Mouse (Mus musculus): ENCODE results near the gene Ppargc1a. TPM values are rescaled to one million over a fixed set of nuclear protein-coding genes. Genes with fewer than 3 reads are reported as not detected.

Gene Ppargc1a
- polyA plus RNA-seq, 1 experiment from 2014 or later = 2.7 TPM

DNA sequence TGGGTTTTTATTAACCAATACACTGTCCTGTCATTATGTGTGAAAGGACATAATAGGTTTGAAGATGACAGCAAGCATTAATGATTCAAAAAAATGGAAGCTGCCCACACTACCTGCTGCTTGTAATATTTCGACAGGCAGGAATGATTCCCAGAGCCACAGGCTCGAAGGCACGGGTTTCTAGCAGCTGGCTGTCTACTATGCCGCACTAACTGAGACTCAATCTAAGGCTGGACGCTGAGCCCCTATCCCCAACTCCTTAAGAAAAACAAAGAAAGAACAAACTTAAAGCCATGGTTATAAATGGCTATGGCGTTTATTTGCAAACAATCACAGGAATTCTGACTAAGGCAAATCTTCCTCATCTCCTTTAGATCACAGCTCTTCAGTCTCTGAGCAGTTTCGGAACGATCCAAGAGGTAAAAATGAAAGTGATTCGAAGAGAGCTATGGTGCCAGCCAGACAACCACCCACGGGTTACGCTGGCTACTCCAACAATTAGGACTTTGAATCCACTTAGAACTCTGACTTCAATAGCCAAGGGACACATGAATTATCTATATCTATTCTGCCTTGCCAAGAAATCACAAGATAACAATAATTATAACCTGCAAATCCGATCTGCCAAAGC, 15.6 kb downstream of the Ppargc1a start:
- no peaks in the 10 kb centered on the region for H3K36me3 ChIP-seq (replicated peaks; ENCODE audit: control insufficient read depth, insufficient read depth, low read depth, low read length)
- 37% methylated on average over 12 of the region's 12 CpGs for WGBS
- H3K27me3 ChIP-seq (ENCODE audit: control insufficient read depth, insufficient read depth, low read length) = no peaks in the 10 kb centered on the region
- DNase-seq (ENCODE audit: low spot score) = peak; percentile 6
- H3K4me1 ChIP-seq (ENCODE audit: control insufficient read depth, insufficient read depth, low read length) = no peaks in the 10 kb centered on the region
- peak overlapping the region; percentile 49 for H3K4me2 ChIP-seq (ENCODE audit: low read depth, low read length)
- no peak overlapping the region for H3K27ac ChIP-seq (replicated peaks; ENCODE audit: low read depth, low read length)
- H3K4me3 ChIP-seq (ENCODE audit: low read depth, low read length) = peak overlapping the region; percentile 43
- peak overlapping the region; percentile 49 for H3K9ac ChIP-seq (replicated peaks; ENCODE audit: low read length)
- no peak for ATAC-seq (replicated peaks; ENCODE audit: insufficient number of reproducible peaks, low FRiP score, low TSS enrichment, low read depth)
- H3K9me3 ChIP-seq (replicated peaks; ENCODE audit: control insufficient read depth, low read length) = no peaks in the 10 kb centered on the region

DNA sequence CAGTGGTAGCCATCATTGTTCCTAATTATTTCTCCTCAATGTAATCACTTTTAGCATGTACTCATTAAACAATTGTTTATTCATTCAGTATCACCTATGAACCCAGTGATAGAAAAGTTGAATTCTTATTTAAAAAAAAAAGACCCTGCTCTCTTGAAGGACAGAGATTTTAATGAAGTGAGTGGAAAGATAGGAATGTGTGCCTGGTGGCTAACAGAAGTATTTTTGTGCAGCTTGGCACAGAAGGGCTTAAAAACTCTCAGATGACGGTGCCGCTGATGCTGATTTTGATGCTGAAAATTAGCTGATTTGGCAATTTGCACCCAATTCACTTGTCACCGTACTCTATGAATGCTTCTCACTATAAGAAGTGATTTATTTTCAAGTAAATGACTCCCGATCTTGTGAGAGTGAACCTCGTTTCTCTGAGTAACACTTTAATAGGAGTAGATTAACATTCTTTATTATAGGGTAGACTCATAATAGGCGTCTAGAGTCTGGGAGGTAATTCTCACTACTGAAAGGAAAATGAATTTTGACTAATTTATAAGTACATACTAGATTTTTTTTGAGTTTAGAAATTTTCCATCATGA, 20.0 kb downstream of the Ppargc1a start:
- DNase-seq (ENCODE audit: low spot score) (no peak), ATAC-seq (replicated peaks; ENCODE audit: insufficient number of reproducible peaks, low FRiP score, low TSS enrichment, low read depth) (no peak)

DNA sequence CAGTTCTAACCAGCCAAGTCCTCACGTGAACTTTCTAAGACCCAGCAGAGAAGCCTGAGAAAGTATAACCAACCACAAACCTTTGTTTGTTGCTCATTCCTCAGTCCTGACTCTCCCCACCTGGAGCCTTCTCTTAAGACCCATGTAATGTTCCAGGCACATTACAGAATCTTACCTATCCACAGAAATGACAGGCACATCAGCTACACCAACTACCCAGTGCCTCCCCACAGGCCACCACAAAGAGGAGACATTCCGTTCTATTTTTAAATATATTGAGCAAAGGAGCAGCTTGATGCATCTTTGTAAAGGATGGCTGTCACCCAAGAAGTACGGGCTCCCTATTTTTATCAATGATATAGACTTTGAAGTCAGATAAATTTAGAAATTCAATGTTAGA, 20.7 kb downstream of the Ppargc1a start:
- Histone ChIP-seq H3K4me1 (ENCODE audit: control insufficient read depth, insufficient read depth, low read length) (no peaks in the 10 kb centered on the region), H3K27ac (replicated peaks; ENCODE audit: low read depth, low read length) (no peak overlapping the region), H3K4me3 (ENCODE audit: low read depth, low read length) (no peak overlapping the region), H3K9ac (replicated peaks; ENCODE audit: low read length) (no peak overlapping the region), H3K9me3 (replicated peaks; ENCODE audit: control insufficient read depth, low read length) (no peaks in the 10 kb centered on the region), H3K4me2 (ENCODE audit: low read depth, low read length) (no peak overlapping the region), H3K27me3 (ENCODE audit: control insufficient read depth, insufficient read depth, low read length) (no peaks in the 10 kb centered on the region), H3K36me3 (replicated peaks; ENCODE audit: control insufficient read depth, insufficient read depth, low read depth, low read length) (no peaks in the 10 kb centered on the region)
- ATAC-seq (replicated peaks; ENCODE audit: insufficient number of reproducible peaks, low FRiP score, low TSS enrichment, low read depth) (no peak), DNase-seq (ENCODE audit: low spot score) (no peak)
- WGBS = 79% methylated on average over 3 of the region's 3 CpGs

More for the DNA sequence above, 20.0 kb downstream of the Ppargc1a start:
- H3K9ac ChIP-seq (replicated peaks; ENCODE audit: low read length) = no peak overlapping the region
- H3K27me3 ChIP-seq (ENCODE audit: control insufficient read depth, insufficient read depth, low read length) = no peaks in the 10 kb centered on the region
- H3K27ac ChIP-seq (replicated peaks; ENCODE audit: low read depth, low read length) = no peak overlapping the region
- no peaks in the 10 kb centered on the region for H3K9me3 ChIP-seq (replicated peaks; ENCODE audit: control insufficient read depth, low read length)
- H3K36me3 ChIP-seq (replicated peaks; ENCODE audit: control insufficient read depth, insufficient read depth, low read depth, low read length) = no peaks in the 10 kb centered on the region
- no peaks in the 10 kb centered on the region for H3K4me1 ChIP-seq (ENCODE audit: control insufficient read depth, insufficient read depth, low read length)
- H3K4me2 ChIP-seq (ENCODE audit: low read depth, low read length) = no peak overlapping the region
- no peak overlapping the region for H3K4me3 ChIP-seq (ENCODE audit: low read depth, low read length)
- WGBS = 70% methylated on average over 6 of the region's 6 CpGs

DNA sequence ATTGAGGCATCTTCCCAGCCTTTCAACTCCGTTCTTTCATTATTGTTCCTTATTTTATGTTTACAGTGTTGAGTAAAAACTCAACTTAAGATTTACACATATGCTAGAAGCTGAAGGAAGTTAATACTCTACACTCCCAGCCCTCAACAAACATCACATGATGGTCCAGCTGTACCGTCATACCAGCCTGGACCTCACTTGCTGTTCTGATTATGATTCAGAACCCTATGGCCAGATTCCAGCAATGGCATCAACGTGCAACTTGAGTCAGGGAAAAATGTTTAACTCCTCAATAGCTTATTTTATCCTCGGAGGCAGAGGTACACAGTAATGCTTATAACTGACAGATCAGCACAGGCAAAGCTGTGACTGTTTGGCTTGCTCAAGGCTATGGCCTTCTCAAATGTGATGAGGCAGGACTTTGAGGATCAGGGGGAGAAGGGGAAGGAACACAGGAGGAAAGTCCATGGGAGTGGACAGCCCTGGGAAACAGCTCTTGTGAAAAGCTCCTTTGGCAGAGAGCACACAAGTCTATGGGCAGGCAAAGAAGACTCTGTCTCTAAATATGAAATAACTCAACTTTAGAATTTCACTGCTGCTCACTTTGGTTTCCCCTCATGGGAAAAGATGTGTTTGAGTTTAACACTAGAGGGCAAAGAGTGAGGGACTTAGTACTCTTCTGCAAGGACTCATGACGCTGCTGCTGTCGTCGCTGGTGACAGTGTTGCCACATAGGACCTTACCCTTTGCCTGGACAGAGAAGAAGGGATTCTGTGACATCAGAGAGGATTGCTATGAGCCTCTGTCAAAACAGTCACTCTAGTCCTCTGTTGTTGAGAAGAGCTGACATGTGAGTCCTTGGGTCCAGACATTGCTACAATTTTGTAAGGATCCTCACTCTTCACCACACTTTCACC, 22.1 kb downstream of the Ppargc1a start:
- H3K9me3 ChIP-seq (replicated peaks; ENCODE audit: control insufficient read depth, low read length) = no peaks in the 10 kb centered on the region
- DNase-seq (ENCODE audit: low spot score) (no peak), ATAC-seq (replicated peaks; ENCODE audit: insufficient number of reproducible peaks, low FRiP score, low TSS enrichment, low read depth) (no peak)
- H3K4me3 ChIP-seq (ENCODE audit: low read depth, low read length) = no peak overlapping the region
- no peak overlapping the region for H3K27ac ChIP-seq (replicated peaks; ENCODE audit: low read depth, low read length)
- no peak overlapping the region for H3K4me2 ChIP-seq (ENCODE audit: low read depth, low read length)
- no peaks in the 10 kb centered on the region for H3K36me3 ChIP-seq (replicated peaks; ENCODE audit: control insufficient read depth, insufficient read depth, low read depth, low read length)
- no peak overlapping the region for H3K9ac ChIP-seq (replicated peaks; ENCODE audit: low read length)
- H3K27me3 ChIP-seq (ENCODE audit: control insufficient read depth, insufficient read depth, low read length) = no peaks in the 10 kb centered on the region
- 84% methylated on average over 7 of the region's 7 CpGs for WGBS
- no peaks in the 10 kb centered on the region for H3K4me1 ChIP-seq (ENCODE audit: control insufficient read depth, insufficient read depth, low read length)

DNA sequence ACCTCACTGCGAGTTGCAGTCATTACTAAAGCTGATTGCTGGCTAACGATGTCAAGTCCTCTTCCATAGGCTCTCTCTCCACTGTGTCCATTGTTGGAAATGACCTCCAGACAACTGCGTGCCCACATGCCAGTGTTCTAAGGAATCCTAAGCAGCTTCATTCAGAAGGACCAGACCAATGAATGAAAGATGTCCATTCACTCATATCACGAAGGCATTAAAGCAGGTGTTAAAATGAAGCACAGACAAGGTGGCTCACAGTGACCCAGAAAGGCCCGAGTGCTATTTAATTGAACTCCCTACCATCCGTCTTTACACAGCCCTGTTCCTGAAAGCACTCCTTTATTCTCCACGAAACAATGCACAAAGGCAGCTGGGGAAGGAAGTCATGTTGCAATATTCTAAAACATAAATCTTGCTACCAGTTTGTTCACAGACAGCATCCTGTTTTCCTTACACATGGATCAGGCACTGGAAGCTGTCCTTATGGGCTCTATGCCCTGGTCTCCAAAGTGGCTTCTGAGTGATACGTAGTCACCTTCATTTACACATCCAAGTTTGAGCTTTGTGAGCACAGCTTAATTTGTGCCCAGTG, 23.3 kb downstream of the Ppargc1a start:
- Histone ChIP-seq H3K9me3 (replicated peaks; ENCODE audit: control insufficient read depth, low read length) (no peaks in the 10 kb centered on the region), H3K27ac (replicated peaks; ENCODE audit: low read depth, low read length) (no peak overlapping the region), H3K36me3 (replicated peaks; ENCODE audit: control insufficient read depth, insufficient read depth, low read depth, low read length) (no peaks in the 10 kb centered on the region), H3K9ac (replicated peaks; ENCODE audit: low read length) (no peak overlapping the region), H3K4me3 (ENCODE audit: low read depth, low read length) (no peak overlapping the region), H3K27me3 (ENCODE audit: control insufficient read depth, insufficient read depth, low read length) (no peaks in the 10 kb centered on the region), H3K4me2 (ENCODE audit: low read depth, low read length) (no peak overlapping the region), H3K4me1 (ENCODE audit: control insufficient read depth, insufficient read depth, low read length) (no peaks in the 10 kb centered on the region)
- no peak for DNase-seq (ENCODE audit: low spot score)
- ATAC-seq (replicated peaks; ENCODE audit: insufficient number of reproducible peaks, low FRiP score, low TSS enrichment, low read depth) = no peak
- 61% methylated on average over 8 of the region's 8 CpGs for WGBS

DNA sequence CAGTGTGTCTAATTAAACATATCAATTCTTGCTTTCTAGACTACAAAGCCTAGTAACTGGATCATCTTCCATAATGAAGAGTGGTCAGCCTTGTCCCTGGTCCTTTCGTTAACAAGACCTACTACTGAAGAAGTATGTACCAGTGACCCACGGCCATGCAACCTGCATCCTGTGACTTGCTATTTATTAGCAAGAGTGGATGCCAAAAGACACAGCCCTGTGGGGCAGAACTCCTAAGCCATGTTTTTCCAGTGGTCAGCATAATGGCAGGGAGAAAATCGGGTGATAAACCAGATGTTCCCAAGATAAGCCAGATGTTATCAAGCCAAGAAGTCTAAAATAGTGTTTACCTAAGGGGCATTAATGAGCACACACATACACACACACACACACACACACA, 26.0 kb downstream of the Ppargc1a start:
- no peak overlapping the region for H3K27ac ChIP-seq (replicated peaks; ENCODE audit: low read depth, low read length)
- DNase-seq (ENCODE audit: low spot score) (no peak), ATAC-seq (replicated peaks; ENCODE audit: insufficient number of reproducible peaks, low FRiP score, low TSS enrichment, low read depth) (no peak)
- H3K9ac ChIP-seq (replicated peaks; ENCODE audit: low read length) = no peak overlapping the region
- no peaks in the 10 kb centered on the region for H3K36me3 ChIP-seq (replicated peaks; ENCODE audit: control insufficient read depth, insufficient read depth, low read depth, low read length)
- H3K27me3 ChIP-seq (ENCODE audit: control insufficient read depth, insufficient read depth, low read length) = no peaks in the 10 kb centered on the region
- 80% methylated on average over 3 of the region's 3 CpGs for WGBS
- H3K4me2 ChIP-seq (ENCODE audit: low read depth, low read length) = no peak overlapping the region
- no peaks in the 10 kb centered on the region for H3K4me1 ChIP-seq (ENCODE audit: control insufficient read depth, insufficient read depth, low read length)
- H3K9me3 ChIP-seq (replicated peaks; ENCODE audit: control insufficient read depth, low read length) = no peaks in the 10 kb centered on the region
- H3K4me3 ChIP-seq (ENCODE audit: low read depth, low read length) = no peak overlapping the region

DNA sequence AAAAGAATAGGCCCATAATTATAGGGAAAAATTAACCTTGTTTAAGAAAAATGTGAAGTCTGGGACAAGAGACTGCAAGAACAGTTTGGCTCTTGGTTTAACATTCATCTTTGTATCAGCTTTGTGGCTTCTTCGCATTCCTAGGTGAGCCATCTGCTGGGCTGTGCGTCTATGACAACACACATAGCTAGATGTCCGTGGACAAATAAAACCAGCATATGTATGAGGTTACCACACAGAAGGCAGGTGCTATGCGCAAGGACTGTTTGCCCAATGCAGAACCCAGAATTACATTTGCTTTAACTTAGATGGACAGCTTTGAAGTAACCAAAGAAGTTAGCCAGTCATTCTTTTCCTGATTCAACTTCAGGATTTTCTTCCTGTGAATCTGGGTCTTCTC, 26.7 kb downstream of the Ppargc1a start:
- Histone ChIP-seq H3K9me3 (replicated peaks; ENCODE audit: control insufficient read depth, low read length) (no peaks in the 10 kb centered on the region), H3K27me3 (ENCODE audit: control insufficient read depth, insufficient read depth, low read length) (no peaks in the 10 kb centered on the region), H3K9ac (replicated peaks; ENCODE audit: low read length) (no peak overlapping the region), H3K4me1 (ENCODE audit: control insufficient read depth, insufficient read depth, low read length) (no peaks in the 10 kb centered on the region), H3K27ac (replicated peaks; ENCODE audit: low read depth, low read length) (no peak overlapping the region), H3K36me3 (replicated peaks; ENCODE audit: control insufficient read depth, insufficient read depth, low read depth, low read length) (no peaks in the 10 kb centered on the region), H3K4me2 (ENCODE audit: low read depth, low read length) (no peak overlapping the region), H3K4me3 (ENCODE audit: low read depth, low read length) (no peak overlapping the region)
- no peak for DNase-seq (ENCODE audit: low spot score)
- 83% methylated on average over 4 of the region's 4 CpGs for WGBS
- ATAC-seq (replicated peaks; ENCODE audit: insufficient number of reproducible peaks, low FRiP score, low TSS enrichment, low read depth) = no peak

Data from embryonic facial prominence, embryonic 11.5 days (tissue).